Mouse (Mus musculus) olfactory bulb, adult 2 months (tissue): ENCODE results near the gene Hdac11.

Experiments
- CTCF ChIP-seq: fragments of 200-500 bp; IDR thresholded peaks from 2 replicates; pipeline ENCODE4 v1.5.1; 2012; ENCODE audit warnings: low read depth, mild to moderate bottlenecking, low read length, moderate library complexity; ENCODE audit not compliant: insufficient read depth
- POLR2A ChIP-seq: fragments of 200-500 bp; IDR thresholded peaks from 2 replicates; pipeline ENCODE4 v1.6.1; 2012; ENCODE audit warnings: mild to moderate bottlenecking, low read depth, low read length, moderate library complexity; ENCODE audit not compliant: insufficient read depth

DNA sequence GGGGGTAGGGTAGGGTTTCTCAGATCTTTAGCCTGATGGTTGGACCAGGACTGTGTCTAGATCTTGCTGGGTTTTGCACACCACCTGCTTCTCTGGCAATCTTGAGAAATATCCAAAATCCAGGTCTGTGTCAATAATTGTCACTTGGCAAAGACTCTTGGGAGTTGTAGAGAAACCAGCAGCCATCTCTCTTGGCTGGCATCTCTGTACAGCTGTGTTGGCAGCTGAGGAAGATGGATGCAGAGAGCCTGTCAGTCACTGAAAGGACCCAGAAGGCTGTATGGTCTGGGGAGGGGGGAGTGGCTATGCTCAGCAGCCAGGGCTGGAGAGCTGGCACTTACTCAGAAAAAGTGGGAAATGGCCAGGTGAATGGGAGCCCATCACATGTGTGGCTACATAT lies 63.6 kb downstream of the Hdac11 start:
- TF ChIP-seq CTCF, result no peak
- TF ChIP-seq POLR2A, result no peak
